Mouse (Mus musculus) right cerebral cortex, adult 2 months (tissue): ENCODE measurements at regions not wholly inside any gene's neighbourhood (a gene's known extent, or its start where the extent isn't known, plus 50 kb on each side); places are given as distances from the start of the nearest gene placed in this dataset.
A peak's percentile ranks its signal among the peaks of the same experiment; 100 is the strongest.

Experiments
- DNase-seq, 2 experiments: peaks; one replicate each; pipeline ENCODE4 v3.0.0; 2021 to 2022; ENCODE audit warnings: low spot score in 2 of 2

GRCm38 (mm10) chr11:23169742-23170428 is 86.0 kb upstream of the Xpo1 start:
- no peak for DNase-seq

- no peak for DNase-seq
These were observed 85.0 kb upstream of the Xpo1 start for GRCm38 (mm10) chr11:23170813-23171212.

DNA sequence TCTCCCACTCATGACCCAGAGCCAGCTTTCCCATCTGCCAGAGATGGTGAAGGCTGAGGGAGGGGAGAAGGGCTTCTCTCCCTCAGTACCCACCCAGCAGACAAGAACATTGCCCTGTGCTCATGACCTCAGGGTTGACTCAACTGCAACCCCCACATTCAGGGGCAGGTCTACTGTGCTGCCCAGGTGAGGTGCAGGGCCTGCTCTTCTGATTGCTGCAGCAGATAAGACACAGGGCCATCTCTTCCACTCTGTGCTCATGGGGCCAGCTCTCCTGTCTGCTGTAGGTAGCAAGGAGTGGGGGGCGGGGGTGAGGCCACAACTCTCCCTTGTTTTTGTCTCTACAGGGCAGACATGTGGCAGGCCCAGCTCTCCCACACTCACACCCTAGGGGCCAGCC is 84.1 kb upstream of the Xpo1 start:
- no peak for DNase-seq

DNA sequence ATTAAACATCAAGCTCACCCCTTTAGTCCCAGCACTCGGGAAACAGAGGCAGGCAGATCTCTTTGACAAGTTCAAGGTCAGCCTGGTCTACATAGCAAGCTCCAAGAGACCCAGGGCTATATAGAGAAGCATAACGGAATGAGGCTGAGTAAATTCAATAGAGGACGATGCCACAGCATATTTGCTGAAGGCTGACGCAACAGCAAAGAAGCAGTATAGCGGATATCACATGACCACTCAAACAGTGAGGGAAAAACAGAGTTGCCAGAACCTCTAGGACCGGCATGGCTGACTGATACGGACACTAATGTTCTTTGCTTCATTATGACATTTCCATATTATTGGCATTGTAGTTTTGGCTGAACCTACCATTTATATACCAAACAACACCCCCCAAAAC is 74.2 kb upstream of the Xpo1 start:
- DNase-seq = no peak

- DNase-seq = no peak
These were observed 70.6 kb upstream of the Xpo1 start for GRCm38 (mm10) chr11:23185211-23185610.

DNA sequence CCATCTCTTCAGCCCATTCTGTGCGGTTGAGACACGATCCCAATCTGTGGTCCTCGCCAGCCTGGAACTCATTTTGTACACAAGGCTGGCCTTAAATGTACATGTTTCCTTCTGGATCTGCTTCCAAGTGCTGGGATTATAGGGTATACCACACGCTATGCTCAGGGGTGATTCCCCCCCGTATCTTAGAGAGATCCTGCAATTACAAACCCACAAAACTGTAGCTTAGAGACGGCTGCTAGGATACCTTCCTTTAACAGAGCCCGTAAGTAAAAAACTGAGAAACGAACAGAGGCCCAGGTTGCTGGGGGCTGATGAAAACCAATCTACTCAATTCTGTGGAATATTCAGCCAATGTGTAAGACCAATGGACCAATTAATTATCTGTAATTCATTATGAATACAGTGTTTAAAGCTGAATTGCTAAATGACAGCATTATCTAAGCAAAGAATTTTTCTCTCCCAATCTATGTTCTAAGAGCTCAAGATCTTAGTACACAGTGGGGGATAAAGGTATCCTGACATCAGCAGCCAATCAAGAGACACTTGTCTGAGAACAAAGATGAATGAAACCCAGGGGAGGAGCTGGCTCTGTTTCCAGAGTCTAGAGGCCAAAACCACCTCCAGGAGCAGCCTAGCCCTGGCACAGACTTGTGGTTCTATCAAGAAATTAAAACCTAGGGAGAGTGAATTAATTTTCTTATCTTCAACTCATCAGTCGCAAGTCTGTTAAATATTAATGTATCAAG is 54.0 kb upstream of the Xpo1 start:
- DNase-seq = peak in 1 of 2 experiments; percentile 3

GRCm38 (mm10) chr11:23203566-23203965 is 52.3 kb upstream of the Xpo1 start:
- DNase-seq = no peak

GRCm38 (mm10) chr11:23204041-23204440 is 51.8 kb upstream of the Xpo1 start:
- no peak for DNase-seq
